Mouse (Mus musculus): ENCODE measurements at regions not wholly inside any gene's neighbourhood (a gene's known extent, or its start where the extent isn't known, plus 50 kb on each side); places are given as distances from the start of the nearest gene placed in this dataset.
A peak's percentile ranks its signal among the peaks of the same experiment; 100 is the strongest.
"Not testable (repeated sequence)": the region's sequence is repeated elsewhere in the genome, so short reads cannot be mapped to it uniquely, and the experiment has no call there.

DNA sequence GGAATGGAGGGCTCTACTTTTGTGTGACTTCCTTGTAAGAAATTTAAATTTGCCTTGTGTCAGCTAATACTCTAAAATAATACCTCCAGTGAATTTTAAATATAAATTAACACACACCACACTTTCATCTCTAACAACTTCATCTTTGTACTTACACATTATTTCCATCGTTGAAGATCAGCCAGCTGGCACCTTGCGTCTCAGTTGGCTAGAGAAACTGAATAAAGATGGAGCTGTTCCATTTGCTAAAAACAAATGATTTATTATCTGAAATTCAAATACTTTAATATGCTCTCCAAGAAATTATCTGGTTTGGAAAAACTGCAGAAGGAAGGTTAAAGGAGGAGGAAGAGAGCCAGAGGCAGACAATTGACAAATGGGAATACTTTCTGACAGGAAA lies 122.0 kb upstream of the Gm11096 start:
- DNase-seq, result no peak

- no peak for DNase-seq
Measured at GRCm38 (mm10) chr17:81316655-81317054, 124.9 kb upstream of the Gm11096 start.

DNA sequence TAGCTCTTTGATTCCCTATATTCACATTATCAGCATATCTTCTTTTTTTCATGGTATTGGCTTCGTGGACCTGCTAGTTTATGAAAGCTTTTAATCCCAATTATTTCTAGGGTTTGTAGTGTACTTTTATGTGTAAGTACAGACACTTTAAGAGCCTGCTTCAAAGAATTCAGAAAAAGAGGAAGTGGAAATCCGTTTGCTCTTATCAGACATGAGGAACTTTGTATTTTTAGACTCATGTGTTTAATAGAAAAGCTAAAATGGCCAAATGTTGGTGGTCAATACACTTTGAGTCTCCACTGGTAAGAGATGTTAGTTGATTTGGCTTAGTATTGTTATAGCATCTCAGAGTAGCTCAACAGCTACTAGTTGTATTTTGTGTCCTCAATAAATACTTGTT lies 135.7 kb upstream of the Gm11096 start:
- DNase-seq, result no peak

- DNase-seq, result no peak
Measured at GRCm38 (mm10) chr17:81304574-81304973, 137.0 kb upstream of the Gm11096 start.

DNA sequence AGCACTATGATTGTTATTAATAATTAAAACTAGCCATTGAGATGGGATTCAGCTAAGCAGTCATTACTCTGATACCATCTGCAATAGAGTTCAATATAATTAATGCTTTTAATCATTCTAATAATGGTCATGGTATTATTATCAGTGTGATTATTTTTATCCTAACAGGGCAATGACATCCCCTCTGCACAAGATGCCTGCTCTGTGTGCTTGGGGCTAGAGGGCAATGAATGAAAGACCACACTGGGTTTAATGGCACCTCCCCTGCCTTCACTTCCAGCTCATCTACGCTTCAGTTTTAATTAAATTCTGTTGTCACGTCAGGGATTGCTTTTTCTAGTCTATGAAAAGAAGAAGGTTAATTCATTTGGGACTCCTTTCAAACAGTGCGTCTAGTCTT lies 139.1 kb upstream of the Gm11096 start:
- DNase-seq, result no peak

DNA sequence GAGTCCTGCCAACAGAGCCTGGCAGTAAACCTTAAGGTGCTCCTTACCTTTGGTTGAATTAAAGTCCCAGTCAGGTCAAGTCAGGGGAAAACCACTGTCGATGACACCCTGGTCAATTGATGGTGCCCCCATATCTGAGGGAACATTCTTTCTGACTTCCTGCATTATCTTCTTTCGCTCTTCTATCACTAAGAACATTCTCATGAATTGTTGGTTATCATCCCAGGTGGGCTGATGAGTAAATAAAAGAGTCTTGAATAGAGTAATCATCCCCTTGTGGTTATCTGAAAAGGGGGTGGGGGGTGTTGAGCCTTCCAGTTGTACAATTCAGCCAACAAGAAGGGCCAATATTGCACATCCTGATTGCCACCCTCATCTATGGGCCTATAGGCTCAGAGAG lies 149.7 kb upstream of the Gm11096 start:
- DNase-seq, result no peak

DNA sequence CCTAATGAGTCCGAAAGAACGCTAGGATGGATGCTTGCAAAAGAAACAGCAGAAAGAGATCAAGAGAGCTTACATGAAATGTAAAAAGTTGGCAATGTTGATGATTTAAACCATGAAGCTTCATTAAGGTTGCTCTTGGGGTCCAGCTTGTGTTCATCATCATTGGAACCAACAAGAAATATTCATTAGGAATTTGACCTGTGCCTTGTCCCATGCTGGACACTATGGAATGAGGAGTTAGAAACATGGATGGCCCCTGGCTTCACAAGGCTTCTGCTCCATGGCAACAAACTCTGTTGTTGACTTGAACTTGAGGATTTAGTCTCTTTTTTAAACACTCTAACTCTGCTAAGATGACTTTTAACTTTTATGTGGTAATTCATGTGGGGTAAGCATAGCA lies 159.0 kb upstream of the Gm11096 start:
- no peak for DNase-seq

DNA sequence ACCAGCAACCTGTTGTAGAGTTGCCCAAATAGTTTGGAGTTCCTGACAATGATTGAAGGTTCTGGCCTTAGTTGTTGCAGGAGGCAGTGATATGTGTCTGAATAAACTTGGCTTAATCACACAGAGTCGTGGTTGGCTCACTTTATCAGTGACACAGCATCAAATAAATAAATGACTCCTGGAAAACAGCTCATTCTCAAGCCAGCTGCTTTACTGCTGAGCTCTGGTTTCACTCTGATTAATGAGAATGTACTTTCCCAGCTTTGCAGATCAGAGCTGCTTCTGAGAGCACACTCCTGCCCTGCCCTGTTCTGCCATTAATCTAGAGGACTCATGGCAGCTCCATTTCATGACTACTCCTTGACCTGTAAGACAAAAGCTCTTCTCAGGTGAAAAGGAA lies 171.3 kb upstream of the Gm11096 start:
- DNase-seq, result no peak

- DNase-seq, result peak in 1 of 2 experiments; percentile 13
Measured at GRCm38 (mm10) chr17:81261957-81262356, 179.6 kb upstream of the Gm11096 start.

GRCm38 (mm10) chr17:81260036-81260435 lies 181.5 kb upstream of the Gm11096 start:
- DNase-seq, result no peak

GRCm38 (mm10) chr17:81256106-81256505 lies 185.5 kb upstream of the Gm11096 start:
- DNase-seq, result no peak

GRCm38 (mm10) chr17:81250748-81251147 lies 185.9 kb upstream of the Thumpd2 start:
- no peak for DNase-seq

- DNase-seq, result peak; percentile 10 to 13
Measured at GRCm38 (mm10) chr17:81246156-81246555, 181.3 kb upstream of the Thumpd2 start.

DNA sequence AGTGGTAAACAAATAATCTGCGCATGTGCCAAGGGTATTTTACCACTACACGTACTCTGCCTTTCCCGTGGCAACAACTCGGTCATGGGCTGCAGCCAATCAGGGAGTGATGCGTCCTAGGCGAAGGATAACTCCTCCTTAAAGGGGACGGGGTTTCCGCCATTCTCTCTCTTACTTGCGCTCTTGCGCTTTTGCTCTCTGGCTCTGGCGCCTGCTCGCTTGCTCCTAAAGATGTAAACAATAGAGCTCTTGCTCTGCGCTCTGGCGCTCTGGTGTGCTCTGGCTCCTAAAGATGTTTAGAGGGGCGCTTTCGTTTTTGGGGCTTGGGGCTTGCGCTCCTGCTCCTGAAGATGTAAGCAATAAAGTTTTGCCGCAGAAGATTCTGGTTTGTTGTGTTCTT lies 166.9 kb upstream of the Thumpd2 start:
- not testable (repeated sequence) for DNase-seq

- DNase-seq, result no peak
Measured at GRCm38 (mm10) chr17:81225281-81225680, 160.4 kb upstream of the Thumpd2 start.

GRCm38 (mm10) chr17:81221436-81221835 lies 156.6 kb upstream of the Thumpd2 start:
- peak; percentile 14 to 23 for DNase-seq

DNA sequence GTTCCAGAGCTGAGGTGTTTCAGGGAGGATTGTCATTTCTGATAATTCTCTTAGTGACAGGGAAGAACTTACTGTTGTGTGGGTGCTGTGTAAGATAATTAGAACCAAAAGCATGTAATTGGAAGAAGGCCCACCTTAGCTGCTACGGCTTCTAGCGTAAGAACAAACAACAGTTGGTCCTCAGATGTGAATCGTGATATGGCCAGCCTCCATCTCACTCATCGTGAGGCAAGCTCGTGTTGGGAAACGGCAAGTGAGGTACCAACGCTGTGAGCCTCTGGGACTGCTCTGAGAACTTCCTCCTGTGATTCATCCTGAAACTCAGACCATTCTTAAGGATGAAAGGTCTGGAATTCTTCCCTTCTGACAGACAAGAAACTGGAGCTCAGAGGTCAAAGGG lies 150.0 kb upstream of the Thumpd2 start:
- no peak for DNase-seq

DNA sequence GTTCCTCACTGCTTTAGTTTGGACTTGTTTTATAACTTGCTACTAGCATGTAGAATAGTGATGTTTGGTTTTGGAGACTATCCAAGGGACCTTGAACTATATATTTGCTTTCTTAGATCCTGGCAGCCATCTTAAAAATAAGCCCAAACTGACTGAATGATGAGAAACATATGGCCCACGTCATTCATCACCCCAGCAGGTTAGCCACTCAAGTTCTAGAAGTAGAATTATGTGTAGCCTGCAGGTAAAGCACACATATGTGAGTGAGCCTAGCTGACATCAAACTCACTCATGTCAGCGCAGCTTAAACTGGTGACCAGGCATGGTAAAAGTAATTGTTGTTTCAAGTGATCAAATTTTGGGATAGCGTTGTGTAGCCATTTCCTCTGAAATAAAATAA lies 147.2 kb upstream of the Thumpd2 start:
- DNase-seq, result no peak

GRCm38 (mm10) chr17:81210389-81210788 lies 145.5 kb upstream of the Thumpd2 start:
- no peak for DNase-seq

- no peak for DNase-seq
Measured at GRCm38 (mm10) chr17:81209323-81209722, 144.4 kb upstream of the Thumpd2 start.

DNA sequence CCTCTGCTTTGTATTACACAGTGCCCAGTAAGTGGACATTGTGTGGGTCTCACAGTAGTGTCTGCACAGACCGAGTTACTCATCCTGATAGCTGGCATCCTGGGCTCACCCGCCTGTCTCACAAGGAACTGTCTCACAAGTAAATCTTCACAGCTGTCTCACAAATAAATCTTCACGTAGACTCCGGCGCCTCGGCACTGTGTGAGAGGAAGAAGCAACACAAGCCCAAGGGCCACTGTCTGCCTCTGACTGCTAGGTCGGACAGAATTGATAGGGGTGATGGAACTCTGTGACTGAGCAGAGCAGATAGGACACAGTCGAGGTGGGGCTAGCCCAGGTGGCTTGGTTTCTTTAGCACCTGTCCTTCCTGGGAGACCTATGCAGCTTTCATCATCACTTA lies 136.2 kb upstream of the Thumpd2 start:
- DNase-seq, result no peak

DNA sequence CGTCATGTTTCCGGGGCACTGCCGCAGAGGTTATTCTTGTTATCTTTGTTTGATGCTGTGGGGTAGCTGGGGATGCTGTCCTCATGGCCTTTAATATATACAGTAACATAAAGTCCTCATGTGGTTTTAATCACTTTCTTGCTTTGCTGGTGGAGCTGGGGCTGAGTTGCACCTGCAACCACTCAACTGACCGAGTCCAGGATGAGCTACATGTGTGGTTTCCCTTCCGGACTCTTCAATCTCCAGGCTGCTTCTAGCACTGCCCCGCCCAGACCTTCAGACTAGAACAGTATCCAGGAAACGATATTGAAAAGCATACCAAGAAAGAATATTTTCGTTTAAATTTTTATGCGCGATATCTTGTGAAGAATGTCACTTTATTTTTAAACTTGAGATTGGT lies 129.1 kb upstream of the Thumpd2 start:
- DNase-seq, result no peak

GRCm38 (mm10) chr17:81193230-81193871 lies 128.5 kb upstream of the Thumpd2 start:
- peak; percentile 39 to 86 for DNase-seq

DNA sequence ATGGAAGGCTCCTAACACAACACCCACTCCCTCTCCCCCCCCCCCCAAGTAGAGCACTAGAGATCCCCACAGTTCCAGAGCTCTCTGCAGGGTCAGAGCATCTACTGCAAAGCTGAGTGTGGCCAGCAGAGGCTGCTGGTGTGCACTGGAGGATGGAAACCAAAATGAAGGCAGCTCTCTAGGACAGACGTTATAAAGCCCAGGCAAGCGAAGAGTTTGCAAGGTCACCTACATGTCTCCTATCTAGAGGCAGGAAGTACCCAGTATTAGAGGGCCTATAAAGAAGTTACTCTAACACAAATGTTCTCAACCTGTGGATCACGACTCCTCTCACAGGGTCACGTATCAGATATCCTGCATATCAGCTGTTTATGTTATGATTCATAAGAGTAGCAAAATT lies 125.1 kb upstream of the Thumpd2 start:
- peak; percentile 18 to 49 for DNase-seq

DNA sequence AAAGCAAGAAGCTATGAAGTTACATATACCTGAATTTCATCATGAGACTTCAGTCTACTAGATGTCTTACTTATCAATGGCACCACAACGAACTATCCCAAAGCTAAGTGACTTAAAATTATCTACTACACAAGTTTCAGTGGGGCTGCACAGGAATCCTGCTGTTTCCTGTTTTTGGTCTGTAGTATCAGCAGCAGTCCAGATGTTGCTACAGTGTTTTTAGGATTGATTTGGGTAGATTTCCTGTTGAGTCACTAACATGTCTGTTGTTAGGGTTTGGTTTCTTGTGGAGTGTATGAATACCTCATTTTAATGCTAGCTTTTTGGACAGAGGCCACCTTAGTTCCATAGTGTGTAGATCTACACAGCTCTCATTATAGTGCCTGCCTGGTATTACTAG lies 120.8 kb upstream of the Thumpd2 start:
- DNase-seq, result no peak
